Mouse (Mus musculus) liver, postnatal 0 days (tissue): Measurements from ENCODE around the gene Commd1. TPM values are rescaled to one million over a fixed set of nuclear protein-coding genes. Genes with fewer than 3 reads are reported as not detected.

Experiments
- ATAC-seq: fragments of 200-750 bp; cut with Nextera tagmentation; 2 replicates; pipeline ENCODE4 v1.8.0; 2017; ENCODE audit warnings: mild to moderate bottlenecking, moderate library complexity
- DNase-seq: peaks from one replicate; pipeline ENCODE4 v3.0.0-alpha.2; 2016
- H3K27ac ChIP-seq: fragments of 300-500 bp; sonication (generic); 2 replicates; pipeline ENCODE4 v1.5.1; 2014; ENCODE audit warnings: antibody characterized with exemption, moderate library complexity, mild to moderate bottlenecking, low read depth
- H3K27me3 ChIP-seq: fragments of 300-500 bp; sonication (generic); 2 replicates; pipeline ENCODE4 v1.6.1; 2014; ENCODE audit warnings: low read length, control low read depth, mixed read lengths; ENCODE audit not compliant: insufficient read depth
- H3K36me3 ChIP-seq: fragments of 300-500 bp; sonication (generic); replicated peaks from 2 replicates; pipeline ENCODE4 v1.6.1; 2014; ENCODE audit warnings: mild to moderate bottlenecking, control low read depth, low read length, moderate library complexity, mixed read lengths; ENCODE audit not compliant: insufficient read depth
- H3K4me1 ChIP-seq: fragments of 300-500 bp; sonication (generic); 2 replicates; pipeline ENCODE4 v1.6.1; 2014; ENCODE audit warnings: antibody characterized with exemption, mild to moderate bottlenecking, control low read depth; ENCODE audit not compliant: insufficient read depth
- H3K4me2 ChIP-seq: fragments of 300-500 bp; sonication (generic); 2 replicates; pipeline ENCODE4 v1.6.1; 2014; ENCODE audit warnings: low read depth, mild to moderate bottlenecking, low read length, moderate library complexity, mixed read lengths
- H3K4me3 ChIP-seq: fragments of 300-500 bp; sonication (generic); 2 replicates; pipeline ENCODE4 v1.5.1; 2014; ENCODE audit warnings: low read depth, low read length
- H3K9ac ChIP-seq: fragments of 300-500 bp; sonication (generic); replicated peaks from 2 replicates; pipeline ENCODE4 v1.6.1; 2014; ENCODE audit warnings: mild to moderate bottlenecking, moderate library complexity
- H3K9me3 ChIP-seq: fragments of 300-500 bp; sonication (generic); 2 replicates; pipeline ENCODE4 v1.6.1; 2016; ENCODE audit warnings: mild to moderate bottlenecking, control low read depth, low read length, mixed read lengths
- CTCF ChIP-seq: sonication (generic); IDR thresholded peaks from 2 replicates; pipeline ENCODE4 v1.5.1; 2016; ENCODE audit warnings: antibody characterized with exemption, low read depth
- EP300 ChIP-seq: IDR thresholded peaks from 2 replicates; pipeline ENCODE4 v1.6.1; 2016; ENCODE audit warnings: antibody characterized with exemption, low read depth, mild to moderate bottlenecking
- WGBS: fragments of 180-500 bp; shearing (Covaris S2); extraction: QIAGEN DNeasy Blood & Tissue Kit; methylation state at CpG from one replicate; pipeline ENCODE4 v1.1.7; 2014; ENCODE audit not compliant: insufficient replicate concordance; 5-methylcytosine and 5-hydroxymethylcytosine counted together
- polyA plus RNA-seq: library from polyadenylated mRNA; unstranded; fragments of >200 nt; fragmentation: Nextera tagmentation; extraction: Ambion mirVana; gene quantifications from 2 replicates; pipeline ENCODE4 v1.2.1, GENCODE M21; 2015

Gene Commd1
- polyA plus RNA-seq, 1 experiment from 2014 or later = 157 TPM

DNA sequence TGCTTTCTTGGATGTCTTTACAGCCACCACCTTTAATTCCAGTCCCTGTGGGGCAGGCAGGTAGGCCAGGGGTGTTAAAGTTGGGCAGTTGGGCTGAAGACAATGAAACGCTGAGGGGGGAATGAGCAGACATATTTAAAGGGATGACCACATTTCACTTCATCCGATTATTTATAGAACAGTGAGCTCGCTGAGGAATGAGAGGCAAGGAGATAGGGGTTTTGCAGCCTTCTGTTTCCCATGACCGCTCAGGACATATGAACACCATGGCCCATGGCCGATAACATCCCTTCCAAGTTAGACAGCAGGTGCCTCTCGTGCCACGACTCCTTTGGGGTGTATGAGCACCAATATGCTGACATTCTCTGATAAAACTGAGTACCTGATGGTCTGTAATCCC lies 70.4 kb downstream of the Commd1 start:
- no peak overlapping the region for H3K9ac ChIP-seq
- H3K27ac ChIP-seq = no peak overlapping the region
- ATAC-seq (no peak), DNase-seq (no peak)
- H3K4me1 ChIP-seq = 0 out of 2 replicates have a peak, but pooled peaks cover 2% of the 10 kb centered on the region
- no peak overlapping the region for H3K4me3 ChIP-seq
- H3K9me3 ChIP-seq = no peaks in the 10 kb centered on the region
- H3K4me2 ChIP-seq = no peak overlapping the region
- WGBS = 80% methylated on average over 7 of the region's 7 CpGs
- H3K36me3 ChIP-seq = no peaks in the 10 kb centered on the region
- H3K27me3 ChIP-seq = no peaks in the 10 kb centered on the region
- TF ChIP-seq EP300 (no peak), CTCF (no peak)

DNA sequence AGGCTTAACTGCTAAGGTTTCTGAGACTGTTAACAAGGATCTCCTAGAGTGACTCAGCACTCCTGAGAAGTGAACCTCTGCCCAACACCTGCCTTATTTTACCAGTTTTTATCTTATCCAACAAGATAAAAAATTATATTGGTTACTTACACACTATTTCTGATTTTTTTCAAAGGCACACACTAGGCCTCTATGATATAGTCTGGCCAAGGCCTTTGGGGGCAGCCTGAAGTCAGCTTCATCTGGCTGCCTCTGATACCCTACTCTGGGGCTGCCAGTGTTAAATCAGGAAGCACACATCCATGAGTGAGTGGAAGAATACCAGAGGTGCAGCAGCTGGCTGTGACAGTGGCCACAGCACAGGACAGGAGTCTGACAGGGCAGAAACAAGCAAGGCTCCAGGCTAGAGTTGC lies 75.7 kb downstream of the Commd1 start:
- H3K4me3 ChIP-seq = no peak overlapping the region
- H3K27me3 ChIP-seq = no peaks in the 10 kb centered on the region
- no peak overlapping the region for H3K4me2 ChIP-seq
- H3K9ac ChIP-seq = no peak overlapping the region
- H3K27ac ChIP-seq = no peak overlapping the region
- H3K36me3 ChIP-seq = no peaks in the 10 kb centered on the region
- no peaks in the 10 kb centered on the region for H3K9me3 ChIP-seq
- no peaks in the 10 kb centered on the region; the same call in 1 of the 2 replicates for H3K4me1 ChIP-seq
- no peak for TF ChIP-seq CTCF
- no peak for TF ChIP-seq EP300
- no peak for ATAC-seq
- DNase-seq = no peak

DNA sequence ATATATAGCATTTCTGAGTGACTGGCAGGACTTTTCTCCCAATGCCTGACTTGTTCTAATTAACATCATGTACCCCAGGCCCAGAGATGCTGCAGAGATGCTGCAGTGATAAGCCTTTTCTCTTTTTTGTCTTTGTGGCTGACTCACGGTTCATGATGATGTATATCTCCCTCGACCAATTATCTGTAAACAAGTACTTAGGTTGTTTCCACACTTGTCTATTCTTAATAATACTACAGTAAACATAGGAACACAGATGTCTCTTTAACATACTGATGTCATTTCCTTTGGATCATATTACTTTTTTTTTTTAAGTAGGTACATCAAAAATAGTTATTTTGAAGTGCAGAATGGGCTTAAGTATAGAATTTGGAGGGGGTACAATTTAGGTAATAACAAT lies 79.3 kb downstream of the Commd1 start:
- no peak overlapping the region for H3K9ac ChIP-seq
- no peaks in the 10 kb centered on the region; the same call in 1 of the 2 replicates for H3K4me1 ChIP-seq
- DNase-seq (no peak), ATAC-seq (no peak)
- no peak overlapping the region for H3K27ac ChIP-seq
- TF ChIP-seq CTCF = no peak
- no peak for TF ChIP-seq EP300
- peaks cover 2% of the 10 kb centered on the region; the same call in 1 of the 2 replicates for H3K36me3 ChIP-seq
- H3K27me3 ChIP-seq = no peaks in the 10 kb centered on the region
- whole genome bisulfite sequencing = 61% methylated on average over 2 of the region's 2 CpGs
- H3K4me2 ChIP-seq = no peak overlapping the region
- no peak overlapping the region for H3K4me3 ChIP-seq
- no peaks in the 10 kb centered on the region for H3K9me3 ChIP-seq

DNA sequence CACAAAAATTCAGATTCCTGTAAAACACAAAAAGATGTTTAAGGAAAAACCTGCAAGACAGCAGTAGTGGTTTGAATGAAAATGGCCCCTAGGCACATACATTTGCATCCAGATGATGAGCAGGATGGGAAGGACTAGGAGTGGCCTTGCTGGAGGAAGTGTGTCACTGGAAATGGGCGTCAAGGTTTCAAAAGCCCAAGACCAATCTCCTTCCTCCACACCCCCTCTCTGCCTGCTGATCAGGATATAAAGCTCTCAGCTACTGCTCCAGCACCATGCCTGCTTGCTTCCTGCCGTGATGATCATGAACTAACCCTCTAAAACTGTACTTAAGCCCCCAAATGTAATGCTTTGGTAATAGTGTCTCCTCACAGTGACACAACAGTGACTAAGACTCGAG lies 82.1 kb downstream of the Commd1 start:
- no peak for ATAC-seq

DNA sequence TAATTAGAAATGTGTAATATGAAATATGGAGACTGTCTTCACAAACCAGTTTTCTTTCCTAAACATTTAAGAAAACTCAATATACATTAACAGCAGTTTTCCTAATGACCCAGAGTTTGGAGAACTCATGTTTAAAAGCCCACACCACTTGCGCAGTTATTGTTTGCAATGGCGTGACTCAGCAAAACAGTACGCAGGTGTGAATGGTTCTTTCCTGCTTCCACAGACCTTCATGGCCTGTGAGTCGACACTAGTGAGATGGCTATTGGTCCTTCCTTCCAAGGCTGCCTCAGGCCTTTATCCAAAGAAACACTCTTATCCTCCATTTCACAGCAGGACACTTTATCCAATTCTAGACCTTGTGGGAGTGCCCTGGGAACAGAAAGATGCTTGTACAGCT lies 84.5 kb downstream of the Commd1 start:
- H3K27me3 ChIP-seq = no peaks in the 10 kb centered on the region

More for the DNA sequence above, 82.1 kb downstream of the Commd1 start:
- Histone ChIP-seq H3K4me1 (no peaks in the 10 kb centered on the region; the same call in 1 of the 2 replicates), H3K9ac (no peak overlapping the region), H3K9me3 (no peaks in the 10 kb centered on the region), H3K27me3 (no peaks in the 10 kb centered on the region), H3K4me3 (no peak overlapping the region), H3K27ac (no peak overlapping the region), H3K4me2 (no peak overlapping the region), H3K36me3 (peaks cover 2% of the 10 kb centered on the region; the same call in 1 of the 2 replicates)
- DNase-seq = no peak
- TF ChIP-seq EP300 = no peak
- TF ChIP-seq CTCF = no peak
- WGBS = 63% methylated on average over 3 of the region's 3 CpGs

DNA sequence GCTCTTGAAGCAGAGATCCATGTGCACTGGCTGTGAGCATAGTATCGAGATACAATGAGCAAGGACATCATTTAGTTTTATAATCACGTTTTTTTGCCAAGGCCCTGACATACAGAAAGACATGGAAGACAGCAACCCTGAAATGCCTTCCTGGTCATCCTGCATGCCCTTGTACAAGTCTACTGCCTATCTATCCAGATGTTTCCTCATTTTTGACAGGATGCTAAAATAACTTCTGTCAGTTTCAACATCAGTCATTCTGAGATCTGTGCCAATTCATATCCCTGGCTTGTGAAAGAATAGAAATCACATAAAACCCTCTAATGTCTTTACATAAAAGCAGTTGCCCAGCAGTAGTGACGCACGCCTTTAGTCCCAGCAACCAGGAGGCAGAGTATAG lies 85.1 kb downstream of the Commd1 start:
- DNase-seq = no peak
- Histone ChIP-seq H3K4me3 (no peak overlapping the region), H3K9ac (no peak overlapping the region), H3K9me3 (no peaks in the 10 kb centered on the region), H3K27me3 (no peaks in the 10 kb centered on the region), H3K36me3 (peaks cover 2% of the 10 kb centered on the region; the same call in 1 of the 2 replicates), H3K27ac (no peak overlapping the region), H3K4me2 (no peak overlapping the region), H3K4me1 (peaks cover 12% of the 10 kb centered on the region)
- 73% methylated on average over 4 of the region's 4 CpGs for WGBS
- no peak for ATAC-seq
- TF ChIP-seq CTCF (no peak), EP300 (no peak)

More for the DNA sequence above, 84.5 kb downstream of the Commd1 start:
- Histone ChIP-seq H3K4me2 (no peak overlapping the region), H3K36me3 (peaks cover 2% of the 10 kb centered on the region; the same call in 1 of the 2 replicates), H3K27ac (no peak overlapping the region), H3K9me3 (no peaks in the 10 kb centered on the region), H3K4me3 (no peak overlapping the region), H3K9ac (no peak overlapping the region), H3K4me1 (peaks cover 7% of the 10 kb centered on the region; the same call in 1 of the 2 replicates)
- TF ChIP-seq CTCF (no peak), EP300 (no peak)
- 73% methylated on average over 4 of the region's 4 CpGs for WGBS
- ATAC-seq (no peak), DNase-seq (no peak)

DNA sequence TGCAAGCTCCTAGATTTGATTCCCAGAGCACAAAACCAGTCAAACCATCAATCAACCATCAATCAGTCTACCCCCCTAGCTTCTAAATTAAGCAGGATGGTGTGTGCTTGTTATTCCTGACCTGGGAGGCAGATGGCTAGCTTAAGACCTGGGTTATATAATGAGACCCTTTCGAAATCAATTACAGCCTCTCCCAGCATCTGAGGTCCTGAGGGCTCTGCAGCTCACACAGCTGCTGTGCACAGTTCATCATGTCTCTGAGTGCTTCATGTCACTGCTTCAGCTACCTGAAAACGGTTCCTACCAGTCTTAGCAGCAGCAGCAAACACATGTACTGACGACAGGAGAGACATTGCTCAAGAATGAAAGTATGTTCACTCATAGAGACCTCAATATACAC lies 89.1 kb downstream of the Commd1 start:
- H3K27me3 ChIP-seq = no peaks in the 10 kb centered on the region
- ATAC-seq (no peak), DNase-seq (no peak)
- H3K36me3 ChIP-seq = no peaks in the 10 kb centered on the region
- peaks cover 26% of the 10 kb centered on the region for H3K4me1 ChIP-seq
- no peak overlapping the region for H3K9ac ChIP-seq
- H3K4me3 ChIP-seq = no peak overlapping the region
- H3K27ac ChIP-seq = no peak overlapping the region
- H3K4me2 ChIP-seq = no peak overlapping the region
- no peaks in the 10 kb centered on the region for H3K9me3 ChIP-seq
- TF ChIP-seq CTCF (no peak), EP300 (no peak)
- WGBS = 51% methylated on average over 3 of the region's 3 CpGs
